Mouse (Mus musculus): ENCODE data around the gene Arl4d. TPM values are rescaled to one million over a fixed set of nuclear protein-coding genes. Genes with fewer than 3 reads are reported as not detected.

Arl4d gene
- total RNA-seq, 2 experiments from 2014 or later: 0.85 TPM; not detected in 1

DNA sequence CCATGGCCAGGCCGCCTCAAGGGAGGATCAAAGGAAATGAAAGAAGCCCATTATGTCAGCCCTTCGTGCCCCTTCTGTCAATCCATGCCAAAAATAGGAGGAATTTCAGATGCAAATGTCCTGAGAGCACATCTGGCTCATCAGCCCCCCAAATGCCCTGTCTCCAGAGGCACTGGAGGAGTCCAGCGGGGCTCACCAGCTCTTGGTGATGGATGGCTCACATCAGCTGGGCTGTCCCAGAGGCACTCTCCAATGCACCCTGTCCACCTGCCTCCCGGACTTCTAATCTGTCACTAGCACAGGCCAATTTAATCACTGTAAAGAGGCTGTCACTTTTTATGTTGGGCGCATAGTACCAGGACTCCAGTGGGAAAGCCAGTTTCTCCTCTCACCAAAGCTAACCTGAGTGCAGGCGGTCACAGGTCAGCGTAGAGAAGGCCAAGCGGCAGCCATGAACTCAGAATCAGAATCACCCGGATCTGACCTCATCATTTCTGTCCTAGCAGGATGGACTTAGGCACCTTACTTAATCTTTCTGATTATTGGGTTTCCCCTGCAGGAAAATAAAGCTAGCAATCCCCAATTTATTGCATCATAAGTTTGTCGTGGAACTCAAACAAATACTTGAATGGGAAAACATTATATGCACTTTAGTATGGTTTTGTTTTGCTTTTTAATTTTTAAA is 41.6 kb downstream of the Arl4d start:
- no peak for ATAC-seq (replicated peaks; ENCODE audit: low FRiP score, poor library complexity, severe bottlenecking)

DNA sequence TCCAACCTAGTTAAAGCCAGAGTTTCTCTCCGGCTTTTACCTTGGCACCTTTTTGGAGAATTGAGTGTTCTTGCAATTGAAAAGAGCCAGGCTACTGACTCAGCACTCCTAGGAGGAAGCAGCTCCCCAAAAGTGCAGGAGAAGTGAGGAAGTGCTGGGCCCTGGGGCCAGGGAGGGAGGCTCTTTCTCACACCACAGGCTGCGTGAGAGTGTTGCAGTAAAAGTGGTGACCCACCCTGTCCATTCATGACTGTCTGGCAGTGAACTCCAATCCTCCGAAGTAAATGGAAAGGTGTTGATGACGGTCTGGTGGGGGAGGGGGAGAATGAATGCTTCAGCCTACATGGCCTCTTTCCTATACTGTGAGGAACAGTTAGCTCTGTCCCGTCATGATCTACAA is 43.1 kb downstream of the Arl4d start:
- no peak for ATAC-seq (replicated peaks; ENCODE audit: low FRiP score, poor library complexity, severe bottlenecking)

DNA sequence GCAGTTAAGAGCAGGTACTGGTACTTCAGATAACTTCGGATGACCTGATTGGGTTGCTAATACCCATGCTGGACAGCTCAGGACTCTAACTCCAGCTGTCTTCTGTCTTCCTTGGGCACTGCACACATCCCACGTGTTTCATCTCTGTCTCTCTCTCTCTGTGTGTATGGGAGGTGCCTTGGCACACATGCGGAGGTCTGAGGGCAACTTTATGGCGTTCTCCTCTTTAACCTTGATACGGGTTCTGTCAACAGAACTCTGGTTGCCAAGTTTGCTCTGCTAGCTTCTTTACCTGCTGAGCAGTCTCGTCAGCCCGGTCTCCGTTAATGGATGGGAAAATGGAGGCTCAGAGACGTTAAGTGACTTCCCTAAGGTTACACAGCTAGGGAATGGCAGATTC is 47.5 kb downstream of the Arl4d start:
- no peak for ATAC-seq (replicated peaks; ENCODE audit: low FRiP score, poor library complexity, severe bottlenecking)

DNA sequence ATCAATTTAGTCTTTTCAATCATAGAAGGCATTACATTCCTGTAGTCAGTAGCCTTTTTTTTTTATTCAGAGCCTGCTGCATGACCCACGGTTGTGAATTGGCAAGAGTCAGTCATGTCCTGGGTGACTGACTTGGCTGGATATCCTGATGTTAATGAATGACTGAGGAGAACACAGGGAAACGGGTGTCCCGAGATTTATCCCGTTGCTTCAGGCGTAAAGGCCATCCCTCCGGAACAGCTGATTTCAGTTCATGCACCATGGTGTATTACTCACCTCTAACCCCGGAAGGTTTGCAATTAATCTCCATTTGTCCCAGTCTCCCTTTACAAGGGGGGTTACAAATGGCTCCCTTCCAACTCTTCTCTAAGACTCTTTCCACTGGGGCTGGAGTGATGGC is 48.7 kb downstream of the Arl4d start:
- ATAC-seq (replicated peaks; ENCODE audit: low FRiP score, poor library complexity, severe bottlenecking): no peak

Other genes with a start within 250 kb of the Arl4d start
- 2.9 and 5.2 TPM in 2 replicates for gene Aarsd1, start 247.9 kb upstream of the Arl4d start, total RNA-seq (2015; ENCODE audit: low replicate concordance)
- 4.6 and 17.4 TPM in 2 replicates for gene Aarsd1, start 247.9 kb upstream of the Arl4d start, total RNA-seq (2017; ENCODE audit: low replicate concordance)
- gene Gm27029, start 240.7 kb upstream of the Arl4d start, total RNA-seq (2015; ENCODE audit: low replicate concordance): not detected in 2 replicates
- gene Gm27029, start 240.7 kb upstream of the Arl4d start, total RNA-seq (2017; ENCODE audit: low replicate concordance): not detected in 2 replicates
- 2.1 and 3.3 TPM in 2 replicates for gene Rundc1, start 240.5 kb upstream of the Arl4d start, total RNA-seq (2015; ENCODE audit: low replicate concordance)
- 0.56 and 2.7 TPM in 2 replicates for gene Rundc1, start 240.5 kb upstream of the Arl4d start, total RNA-seq (2017; ENCODE audit: low replicate concordance)
- gene Ptges3l, start 240.2 kb upstream of the Arl4d start, total RNA-seq (2015; ENCODE audit: low replicate concordance): 2.9 TPM in 1 of 2 replicates, not detected in the other
- not detected in 2 replicates for gene Ptges3l, start 240.2 kb upstream of the Arl4d start, total RNA-seq (2017; ENCODE audit: low replicate concordance)
- gene Rpl27, start 223.2 kb upstream of the Arl4d start, total RNA-seq (2015; ENCODE audit: low replicate concordance): 108 and 182 TPM in 2 replicates
- 176 and 239 TPM in 2 replicates for gene Rpl27, start 223.2 kb upstream of the Arl4d start, total RNA-seq (2017; ENCODE audit: low replicate concordance)
- 71.9 and 78.0 TPM in 2 replicates for gene Ifi35, start 217.1 kb upstream of the Arl4d start, total RNA-seq (2015; ENCODE audit: low replicate concordance)
- gene Ifi35, start 217.1 kb upstream of the Arl4d start, total RNA-seq (2017; ENCODE audit: low replicate concordance): 62.4 and 81.0 TPM in 2 replicates
- not detected in 2 replicates for gene Rnd2, start 200.5 kb upstream of the Arl4d start, total RNA-seq (2015; ENCODE audit: low replicate concordance)
- 1.4 TPM in 1 of 2 replicates, not detected in the other for gene Rnd2, start 200.5 kb upstream of the Arl4d start, total RNA-seq (2017; ENCODE audit: low replicate concordance)
- gene Vat1, start 199.3 kb upstream of the Arl4d start, total RNA-seq (2015; ENCODE audit: low replicate concordance): 12.3 and 16.1 TPM in 2 replicates
- gene Vat1, start 199.3 kb upstream of the Arl4d start, total RNA-seq (2017; ENCODE audit: low replicate concordance): 6.7 and 8.1 TPM in 2 replicates
- 20.7 and 26.3 TPM in 2 replicates for gene Brca1, start 113.6 kb upstream of the Arl4d start, total RNA-seq (2015; ENCODE audit: low replicate concordance)
- gene Brca1, start 113.6 kb upstream of the Arl4d start, total RNA-seq (2017; ENCODE audit: low replicate concordance): 48.9 and 52.9 TPM in 2 replicates
- 128 and 158 TPM in 2 replicates for gene Nbr1, start 113.4 kb upstream of the Arl4d start, total RNA-seq (2015; ENCODE audit: low replicate concordance)
- 218 and 300 TPM in 2 replicates for gene Nbr1, start 113.4 kb upstream of the Arl4d start, total RNA-seq (2017; ENCODE audit: low replicate concordance)
- 6.9 and 16.9 TPM in 2 replicates for gene Tmem106a, start 83.3 kb upstream of the Arl4d start, total RNA-seq (2015; ENCODE audit: low replicate concordance)
- 3.6 and 3.8 TPM in 2 replicates for gene Tmem106a, start 83.3 kb upstream of the Arl4d start, total RNA-seq (2017; ENCODE audit: low replicate concordance)
- gene Gm11634, start 66.3 kb upstream of the Arl4d start, total RNA-seq (2015; ENCODE audit: low replicate concordance): not detected in 2 replicates
- gene Gm11634, start 66.3 kb upstream of the Arl4d start, total RNA-seq (2017; ENCODE audit: low replicate concordance): not detected in 2 replicates
- gene Rdm1, start 38.3 kb upstream of the Arl4d start, total RNA-seq (2015; ENCODE audit: low replicate concordance): 6.7 and 18.6 TPM in 2 replicates
- 4.6 and 6.2 TPM in 2 replicates for gene Rdm1, start 38.3 kb upstream of the Arl4d start, total RNA-seq (2017; ENCODE audit: low replicate concordance)
- gene Dhx8, start 67.4 kb downstream of the Arl4d start, total RNA-seq (2015; ENCODE audit: low replicate concordance): 32.0 and 32.9 TPM in 2 replicates
- gene Dhx8, start 67.4 kb downstream of the Arl4d start, total RNA-seq (2017; ENCODE audit: low replicate concordance): 47.7 and 77.6 TPM in 2 replicates
- not detected in 2 replicates for gene Etv4, start 119.8 kb downstream of the Arl4d start, total RNA-seq (2015; ENCODE audit: low replicate concordance)
- gene Etv4, start 119.8 kb downstream of the Arl4d start, total RNA-seq (2017; ENCODE audit: low replicate concordance): not detected in 2 replicates
- not detected in 2 replicates for gene Meox1, start 228.8 kb downstream of the Arl4d start, total RNA-seq (2015; ENCODE audit: low replicate concordance)
- not detected in 2 replicates for gene Meox1, start 228.8 kb downstream of the Arl4d start, total RNA-seq (2017; ENCODE audit: low replicate concordance)

Measured in erythroblast, adult 5-6 weeks (primary cell).